Mouse (Mus musculus): ENCODE measurements around the gene Herc4.

DNA sequence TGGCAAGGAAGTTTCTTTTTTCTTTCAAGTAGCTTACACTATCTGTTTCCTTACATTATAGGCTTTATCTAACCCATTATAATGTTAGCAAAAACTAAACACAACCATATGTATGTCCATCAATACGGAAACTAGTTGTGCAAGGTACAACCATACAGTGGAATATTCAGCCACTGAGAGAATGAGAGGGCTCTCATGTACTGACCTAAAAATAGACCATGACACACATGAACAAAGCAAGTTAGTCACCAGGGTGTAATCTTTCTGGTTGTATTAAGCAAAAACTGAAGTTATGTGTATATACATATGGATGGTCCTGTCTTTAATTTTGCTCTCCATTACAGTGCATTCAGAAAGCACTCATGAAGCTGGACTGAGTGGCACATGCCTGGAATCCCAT, 83.5 kb downstream of the Herc4 start:
- no peak for TF ChIP-seq POLR2A (IDR thresholded peaks at IDR 0.05; ENCODE audit: low read depth, low read length)
- no peak for TF ChIP-seq CTCF (IDR thresholded peaks at IDR 0.05; ENCODE audit: extremely low read depth, insufficient read length, insufficient replicate concordance, low read depth, low read length)

Data from small intestine, adult 2 months (tissue).